Mouse (Mus musculus) kidney, embryonic 16.5 days (tissue): Measurements from ENCODE around the gene Glrx2. TPM values are rescaled to one million over a fixed set of nuclear protein-coding genes. Genes with fewer than 3 reads are reported as not detected.

Source experiments
- ATAC-seq: fragments of 200-750 bp; cut with Nextera tagmentation; 2 replicates; pipeline ENCODE4 v1.8.0; 2017; ENCODE audit warnings: moderate TSS enrichment; ENCODE audit not compliant: low FRiP score, low TSS enrichment
- H3K27ac ChIP-seq: fragments of 300-500 bp; sonication (generic); 2 replicates; pipeline ENCODE4 v1.5.1; 2014; ENCODE audit warnings: low read length
- H3K27me3 ChIP-seq: fragments of 300-500 bp; sonication (generic); 2 replicates; pipeline ENCODE4 v1.6.1; 2014; ENCODE audit warnings: low read length, control low read depth, mixed read lengths; ENCODE audit not compliant: insufficient read depth
- H3K36me3 ChIP-seq: fragments of 300-500 bp; sonication (generic); 2 replicates; pipeline ENCODE4 v1.6.1; 2014; ENCODE audit warnings: low read length, control low read depth, mixed read lengths; ENCODE audit not compliant: insufficient read depth
- H3K4me1 ChIP-seq: fragments of 300-500 bp; sonication (generic); 2 replicates; pipeline ENCODE4 v1.6.1; 2014; ENCODE audit warnings: low read length, control low read depth, mixed read lengths; ENCODE audit not compliant: insufficient read depth
- H3K4me2 ChIP-seq: fragments of 300-500 bp; sonication (generic); replicated peaks from 2 replicates; pipeline ENCODE4 v1.6.1; 2014; ENCODE audit warnings: low read depth, low read length
- H3K4me3 ChIP-seq: fragments of 300-500 bp; sonication (generic); 2 replicates; pipeline ENCODE4 v1.5.1; 2014; ENCODE audit warnings: mild to moderate bottlenecking, low read length
- H3K9ac ChIP-seq: fragments of 300-500 bp; sonication (generic); replicated peaks from 2 replicates; pipeline ENCODE4 v1.6.1; 2014; ENCODE audit warnings: low read length
- H3K9me3 ChIP-seq: fragments of 300-500 bp; sonication (generic); 2 replicates; pipeline ENCODE4 v1.6.1; 2016; ENCODE audit warnings: low read length, control low read depth
- WGBS: fragments of 180-500 bp; shearing (Covaris S2); extraction: QIAGEN DNeasy Blood & Tissue Kit; methylation state at CpG from one replicate; pipeline ENCODE4 v1.1.7; 2014; 5-methylcytosine and 5-hydroxymethylcytosine counted together
- polyA plus RNA-seq: library from polyadenylated mRNA; unstranded; fragments of >200 nt; fragmentation: Nextera tagmentation; extraction: Ambion mirVana; gene quantifications from 2 replicates; pipeline ENCODE4 v1.2.1, GENCODE M21; 2015

Gene Glrx2
- polyA plus RNA-seq, 1 experiment from 2014 or later, result 76.0 TPM

DNA sequence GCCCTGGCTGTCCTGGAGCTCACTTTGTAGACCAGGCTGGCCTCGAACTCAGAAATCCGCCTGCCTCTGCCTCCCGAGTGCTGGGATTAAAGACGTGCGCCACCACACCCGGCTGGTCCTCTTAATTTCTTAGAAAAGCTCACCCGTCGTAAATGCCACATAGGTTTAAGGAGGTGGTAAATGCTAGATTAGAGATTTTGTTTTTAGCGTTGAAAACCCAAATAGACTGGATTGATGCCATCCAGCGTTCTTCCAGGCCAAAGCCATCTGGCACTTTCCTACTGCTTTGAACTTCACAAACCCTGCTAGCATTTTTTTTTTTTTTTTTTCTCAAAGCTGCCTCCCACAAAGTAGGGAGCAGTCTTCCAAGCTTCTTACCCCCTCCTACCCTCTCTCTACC is 24.4 kb downstream of the Glrx2 start:
- WGBS, result 89% methylated on average over 9 of the region's 10 CpGs
- H3K9ac ChIP-seq, result no peak overlapping the region
- H3K4me2 ChIP-seq, result peak overlapping the region; percentile 68; the same call in 1 of the 2 replicates
- no peak overlapping the region for H3K27ac ChIP-seq
- H3K4me3 ChIP-seq, result no peak overlapping the region
- H3K9me3 ChIP-seq, result no peaks in the 10 kb centered on the region
- ATAC-seq, result no peak
- H3K27me3 ChIP-seq, result no peaks in the 10 kb centered on the region
- 0 out of 2 replicates have a peak, but pooled peaks cover 2% of the 10 kb centered on the region for H3K4me1 ChIP-seq
- H3K36me3 ChIP-seq, result peaks cover 14% of the 10 kb centered on the region; the same call in 1 of the 2 replicates

DNA sequence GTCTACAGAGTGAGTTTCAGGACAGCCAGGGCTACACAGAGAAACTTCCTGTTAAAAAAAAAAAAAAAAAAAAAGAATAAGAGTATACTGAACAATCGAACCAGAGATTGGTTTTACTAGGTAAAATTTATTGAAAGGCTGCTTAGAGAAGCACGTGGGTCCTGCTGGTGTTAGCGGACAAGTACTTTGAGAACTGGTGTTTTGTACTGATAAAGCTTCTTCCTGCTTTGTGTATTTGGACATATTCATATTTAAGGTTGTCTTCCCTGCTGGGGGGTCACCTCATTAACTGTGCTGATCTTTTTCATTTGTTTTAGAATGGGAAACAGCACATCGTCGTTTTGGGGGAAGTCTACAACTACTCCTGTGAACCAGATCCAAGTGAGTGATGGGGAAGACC is 25.2 kb downstream of the Glrx2 start:
- peaks cover 14% of the 10 kb centered on the region; the same call in 1 of the 2 replicates for H3K36me3 ChIP-seq
- H3K4me1 ChIP-seq, result 0 out of 2 replicates have a peak, but pooled peaks cover 2% of the 10 kb centered on the region
- H3K9me3 ChIP-seq, result no peaks in the 10 kb centered on the region
- no peaks in the 10 kb centered on the region for H3K27me3 ChIP-seq
- no peak overlapping the region for H3K27ac ChIP-seq
- no peak for ATAC-seq
- no peak overlapping the region for H3K4me3 ChIP-seq
- H3K4me2 ChIP-seq, result no peak overlapping the region
- 90% methylated on average over 5 of the region's 5 CpGs for WGBS
- H3K9ac ChIP-seq, result no peak overlapping the region

DNA sequence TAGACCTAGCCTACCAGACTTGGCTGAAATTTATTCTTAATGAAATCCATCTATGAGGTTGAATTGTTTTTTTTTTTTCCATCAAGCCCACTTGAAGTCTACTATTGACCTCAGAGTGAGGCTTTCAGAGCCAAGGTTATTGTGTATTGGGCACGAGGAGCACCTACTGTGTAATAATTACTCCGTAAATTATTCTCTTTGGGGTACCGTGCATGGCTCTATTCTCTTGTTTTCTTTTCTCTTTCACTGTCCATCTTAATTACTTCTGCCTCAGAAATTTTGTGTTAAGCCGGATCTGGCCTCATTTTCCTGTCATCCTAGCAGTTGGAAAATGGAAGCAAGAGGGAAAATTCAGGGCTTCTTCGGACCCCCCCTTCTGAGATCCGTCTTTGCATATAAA is 26.0 kb downstream of the Glrx2 start:
- Histone ChIP-seq H3K27me3 (no peaks in the 10 kb centered on the region), H3K27ac (no peak overlapping the region), H3K9me3 (no peaks in the 10 kb centered on the region), H3K9ac (no peak overlapping the region), H3K4me1 (0 out of 2 replicates have a peak, but pooled peaks cover 2% of the 10 kb centered on the region), H3K4me2 (no peak overlapping the region), H3K36me3 (peaks cover 21% of the 10 kb centered on the region; the same call in 1 of the 2 replicates), H3K4me3 (no peak overlapping the region)
- 89% methylated on average over 6 of the region's 6 CpGs for WGBS
- ATAC-seq, result no peak

DNA sequence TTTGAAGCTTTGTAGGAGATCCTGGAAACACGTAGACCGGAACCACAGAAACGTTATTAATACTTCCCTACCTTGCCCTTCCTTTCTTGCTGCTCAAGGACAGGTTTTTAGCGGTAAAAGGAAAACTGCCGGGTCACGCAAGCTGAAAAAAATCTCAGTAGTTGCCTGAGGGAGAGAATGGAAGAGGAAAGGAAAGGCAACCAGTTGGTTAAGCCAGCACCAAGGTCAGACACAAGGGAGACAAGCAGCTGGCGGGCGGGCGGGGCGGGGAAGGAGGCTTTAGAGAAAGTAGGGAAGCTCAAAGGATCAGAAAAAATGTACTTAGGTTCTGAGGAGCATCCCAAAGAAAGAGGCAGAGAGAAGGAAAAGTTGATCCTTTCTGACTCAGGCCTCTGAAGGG is 29.7 kb downstream of the Glrx2 start:
- 86% methylated on average over 10 of the region's 10 CpGs for WGBS
- Histone ChIP-seq H3K9me3 (no peaks in the 10 kb centered on the region), H3K4me2 (no peak overlapping the region), H3K27me3 (no peaks in the 10 kb centered on the region), H3K9ac (no peak overlapping the region), H3K27ac (no peak overlapping the region), H3K36me3 (peaks cover 25% of the 10 kb centered on the region), H3K4me3 (no peak overlapping the region), H3K4me1 (no peaks in the 10 kb centered on the region)
- no peak for ATAC-seq

DNA sequence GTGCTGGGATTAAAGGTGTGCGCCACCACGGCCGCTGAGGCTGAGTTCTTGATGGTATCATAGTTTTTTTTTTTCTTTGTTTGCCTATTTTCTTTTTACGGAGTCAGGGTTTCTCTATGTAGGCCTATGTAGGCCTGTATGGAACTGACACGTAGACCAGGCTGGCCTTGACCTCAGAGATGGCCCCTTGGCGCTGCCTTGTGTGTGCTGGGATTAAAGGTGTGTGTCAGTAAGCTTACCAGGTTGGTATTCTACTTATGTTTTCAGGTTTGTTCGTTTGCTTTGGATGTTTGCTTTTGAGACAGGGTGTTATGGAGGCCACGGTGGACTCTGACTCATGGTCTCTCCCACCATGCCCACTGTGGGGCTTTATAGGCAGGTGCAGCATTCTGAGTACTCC is 46.0 kb downstream of the Glrx2 start:
- no peak overlapping the region for H3K4me3 ChIP-seq
- H3K4me1 ChIP-seq, result no peaks in the 10 kb centered on the region
- H3K9ac ChIP-seq, result no peak overlapping the region
- no peaks in the 10 kb centered on the region for H3K9me3 ChIP-seq
- no peak for ATAC-seq
- H3K27me3 ChIP-seq, result no peaks in the 10 kb centered on the region
- H3K27ac ChIP-seq, result no peak overlapping the region
- 90% methylated on average over 8 of the region's 8 CpGs for WGBS
- peaks cover 31% of the 10 kb centered on the region for H3K36me3 ChIP-seq
- no peak overlapping the region for H3K4me2 ChIP-seq

DNA sequence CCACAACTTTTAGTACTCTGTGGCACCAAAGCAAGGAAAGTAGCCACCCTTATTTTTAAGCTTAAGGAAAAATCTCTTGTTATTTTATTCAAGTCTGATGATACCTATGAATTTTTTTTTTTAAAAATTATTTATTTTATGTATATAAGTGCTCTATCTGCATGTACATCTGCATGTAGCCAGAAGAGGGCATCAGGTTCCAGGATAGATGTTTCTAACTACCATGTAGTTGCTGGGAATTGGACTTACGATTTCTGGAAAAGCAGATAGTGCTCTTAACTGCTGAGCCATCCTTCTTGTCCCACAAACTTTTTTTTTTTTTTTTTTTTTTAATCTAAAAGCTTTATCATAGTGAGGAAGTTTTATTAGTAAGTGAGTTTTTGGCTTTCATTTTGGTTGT is 48.3 kb downstream of the Glrx2 start:
- Histone ChIP-seq H3K4me3 (no peak overlapping the region), H3K27ac (no peak overlapping the region), H3K4me1 (no peaks in the 10 kb centered on the region), H3K9me3 (no peaks in the 10 kb centered on the region), H3K4me2 (no peak overlapping the region), H3K27me3 (no peaks in the 10 kb centered on the region), H3K9ac (no peak overlapping the region), H3K36me3 (peaks cover 18% of the 10 kb centered on the region)
- no peak for ATAC-seq
- 65% methylated on average over 1 of the region's 1 CpGs for WGBS

DNA sequence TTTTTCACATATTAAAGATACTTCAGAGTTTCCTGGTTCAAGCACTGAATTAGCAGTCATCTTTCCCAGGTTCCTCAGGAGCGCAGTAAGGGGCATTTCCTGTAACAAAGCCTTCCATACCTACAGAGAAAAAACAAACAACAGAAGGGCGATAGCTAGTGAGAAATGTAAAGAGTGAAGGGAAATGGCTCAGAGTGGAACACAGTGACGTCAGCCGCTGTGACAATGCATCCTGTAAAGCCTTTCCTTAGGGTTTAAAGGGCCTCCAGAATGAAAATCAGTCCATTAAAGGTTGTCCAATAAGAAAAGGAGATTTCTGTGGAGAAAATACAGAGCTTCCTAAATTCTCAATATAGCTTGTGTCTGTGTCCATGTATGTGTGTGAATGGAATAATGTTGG is 49.7 kb downstream of the Glrx2 start:
- H3K36me3 ChIP-seq, result peaks cover 6% of the 10 kb centered on the region
- no peak overlapping the region for H3K4me3 ChIP-seq
- H3K27me3 ChIP-seq, result no peaks in the 10 kb centered on the region
- no peak for ATAC-seq
- H3K9me3 ChIP-seq, result no peaks in the 10 kb centered on the region
- H3K9ac ChIP-seq, result no peak overlapping the region
- H3K4me2 ChIP-seq, result no peak overlapping the region
- H3K4me1 ChIP-seq, result peaks cover 6% of the 10 kb centered on the region; the same call in 1 of the 2 replicates
- no peak overlapping the region for H3K27ac ChIP-seq
- WGBS, result 86% methylated on average over 4 of the region's 4 CpGs

DNA sequence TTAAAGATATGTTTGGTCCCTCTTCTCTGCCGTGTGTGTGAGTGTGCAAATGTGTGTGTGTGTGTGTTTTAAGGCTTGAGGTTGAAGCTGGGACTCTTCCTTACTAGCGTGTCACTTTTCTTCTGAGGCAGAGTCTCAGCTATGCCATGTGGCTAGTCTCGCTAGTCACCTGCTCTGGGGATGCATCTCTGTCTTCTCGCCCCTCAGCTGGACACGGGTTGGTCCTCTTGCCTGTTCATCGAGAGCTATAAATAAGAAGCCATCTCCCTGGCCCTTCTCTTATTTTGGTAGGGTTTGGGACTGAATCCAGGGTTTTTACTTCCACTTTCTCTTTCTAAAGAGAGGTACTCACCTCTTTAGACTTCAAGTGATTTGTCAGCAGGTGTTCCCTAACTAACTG is 50.1 kb downstream of the Glrx2 start:
- no peak overlapping the region for H3K27ac ChIP-seq
- no peak overlapping the region for H3K4me3 ChIP-seq
- no peak overlapping the region for H3K4me2 ChIP-seq
- H3K27me3 ChIP-seq, result no peaks in the 10 kb centered on the region
- WGBS, result 94% methylated on average over 6 of the region's 6 CpGs
- H3K4me1 ChIP-seq, result peaks cover 7% of the 10 kb centered on the region; the same call in 1 of the 2 replicates
- peaks cover 5% of the 10 kb centered on the region; the same call in 1 of the 2 replicates for H3K36me3 ChIP-seq
- no peak for ATAC-seq
- H3K9ac ChIP-seq, result no peak overlapping the region
- no peaks in the 10 kb centered on the region for H3K9me3 ChIP-seq

DNA sequence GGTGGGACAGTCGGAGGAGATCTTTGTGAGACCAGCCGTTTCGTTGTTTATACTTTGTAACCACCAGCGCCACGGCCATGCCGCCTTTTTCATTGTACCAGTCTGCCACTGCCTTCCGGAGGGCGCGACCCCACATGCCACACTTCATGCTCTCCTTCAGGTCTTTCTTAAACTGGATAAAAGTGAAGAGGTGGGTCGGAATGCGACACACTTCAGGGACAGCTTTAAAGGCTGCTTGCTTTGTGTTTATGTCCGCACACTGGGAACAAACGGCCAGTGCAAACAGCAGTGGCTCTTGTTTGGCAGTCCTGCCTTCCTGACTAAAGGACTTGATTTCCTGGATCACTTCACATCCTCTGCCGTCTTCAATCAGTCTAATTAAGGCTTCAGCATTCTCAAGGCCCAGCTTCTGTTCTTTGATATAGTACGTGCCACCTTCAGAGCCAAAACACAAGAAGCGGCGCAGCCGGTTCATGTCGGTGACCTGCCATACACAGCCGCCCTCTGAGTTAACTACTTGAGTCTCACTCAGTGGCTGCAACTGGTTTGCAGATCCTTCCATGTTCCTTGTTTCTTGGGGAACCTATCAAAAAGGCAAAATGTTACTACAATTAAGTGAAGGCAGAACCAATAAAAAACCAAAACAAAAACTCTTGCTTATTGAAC is 54.4 kb downstream of the Glrx2 start:
- Histone ChIP-seq H3K27ac (0 out of 2 replicates have a peak overlapping the region, but pooled peaks have one; percentile 12), H3K27me3 (no peaks in the 10 kb centered on the region), H3K36me3 (no peaks in the 10 kb centered on the region), H3K4me3 (no peak overlapping the region), H3K9ac (peak overlapping the region; percentile 44; the same call in 1 of the 2 replicates), H3K9me3 (no peaks in the 10 kb centered on the region), H3K4me2 (peak overlapping the region; percentile 10; the same call in 1 of the 2 replicates), H3K4me1 (peaks cover 9% of the 10 kb centered on the region; the same call in 1 of the 2 replicates)
- 52% methylated on average over 20 of the region's 20 CpGs for WGBS
- peak; percentile 54; the same call in 1 of the 2 replicates for ATAC-seq

DNA sequence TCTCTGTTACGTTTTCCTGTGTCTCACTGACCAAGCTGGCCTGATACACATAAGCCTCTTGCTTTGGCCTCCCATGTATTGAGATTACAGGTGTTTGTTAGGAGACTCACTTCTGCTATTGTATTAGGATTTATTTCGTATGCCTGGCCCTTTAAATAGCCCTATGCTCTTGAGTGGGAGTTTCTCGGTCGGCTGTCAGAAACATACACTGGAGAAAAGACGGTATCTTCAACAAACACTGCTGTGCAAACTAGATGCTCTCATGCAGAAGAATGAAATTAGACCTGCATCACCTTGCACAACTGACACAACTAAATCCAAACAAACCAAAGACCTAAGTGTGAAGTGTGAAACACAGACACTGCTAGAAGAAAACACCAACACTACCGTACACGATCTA is 56.9 kb downstream of the Glrx2 start:
- no peaks in the 10 kb centered on the region for H3K9me3 ChIP-seq
- H3K4me1 ChIP-seq, result peaks cover 15% of the 10 kb centered on the region
- no peak overlapping the region for H3K9ac ChIP-seq
- H3K4me2 ChIP-seq, result no peak overlapping the region
- no peaks in the 10 kb centered on the region for H3K27me3 ChIP-seq
- 59% methylated on average over 7 of the region's 7 CpGs for whole genome bisulfite sequencing
- ATAC-seq, result no peak
- H3K27ac ChIP-seq, result no peak overlapping the region
- H3K4me3 ChIP-seq, result no peak overlapping the region
- H3K36me3 ChIP-seq, result no peaks in the 10 kb centered on the region
